Comparison of ENCODE assay signal across 13 mouse cellular contexts in genomic region chr4:138941966-138942365, GRCm38 (mm10). TPM values are rescaled to one million over a fixed set of nuclear protein-coding genes. Genes with fewer than 3 reads are reported as not detected.
DNase-seq lines count a peak whose midpoint lies in the region; ATAC-seq and TF ChIP-seq lines count a peak whose summit lies in the region.
"Had no signal": no experiment of that assay in that cellular context is flagged by ENCODE, and none has a peak within 500 bp of the region (broad histone marks: within the 10 kb centered on the region; RNA-seq: fewer than 3 reads in every experiment).

No protein-coding gene starts in this region.

- H3K9ac ChIP-seq in kidney, postnatal 0 days (ENCODE audit: low read depth, low read length): no peak overlapping the region
- H3K9ac ChIP-seq in limb, embryonic 13.5 days: no peak overlapping the region

- TF ChIP-seq CTCF in kidney, postnatal 0 days (IDR thresholded peaks at IDR 0.05; ENCODE audit: low read depth): no peak
- no peak for TF ChIP-seq CTCF in small intestine, adult 2 months (IDR thresholded peaks at IDR 0.05; ENCODE audit: extremely low read depth, insufficient read length, insufficient replicate concordance, low read depth, low read length)

- no peaks in the 10 kb centered on the region for H3K36me3 ChIP-seq in kidney, postnatal 0 days (ENCODE audit: insufficient read depth, low read length)
- H3K36me3 ChIP-seq in limb, embryonic 13.5 days: no peaks in the 10 kb centered on the region
- H3K36me3 ChIP-seq in small intestine, adult 2 months (ENCODE audit: control insufficient read depth, insufficient read depth, low read length): no peaks in the 10 kb centered on the region

- peak; percentile 49 for DNase-seq in kidney, postnatal 0 days (ENCODE audit: low spot score)
- no peak for DNase-seq in kidney, adult 9 months
- DNase-seq in fibroblast of lung, adult 2 months (ENCODE audit: low read depth): peak; percentile 61
- DNase-seq in layer of hippocampus, adult 9-10 months (ENCODE audit: low spot score): no peak
- no peak for DNase-seq in left cerebral cortex, postnatal 25 days (ENCODE audit: low spot score in 2 of 2)
- DNase-seq in layer of hippocampus, adult 8-10 months (ENCODE audit: low spot score in 2 of 2): no peak
- DNase-seq: gastrocnemius, postnatal 10 days had no signal

- 12% methylated on average over 6 of the region's 6 CpGs for WGBS in kidney, postnatal 0 days
- 14% methylated on average over 6 of the region's 6 CpGs for WGBS in limb, embryonic 13.5 days
- 14% methylated on average over 6 of the region's 6 CpGs for WGBS in small intestine, adult 2 months

- no peak for TF ChIP-seq POLR2A in small intestine, adult 2 months (IDR thresholded peaks at IDR 0.05; ENCODE audit: low read depth, low read length)

- H3K4me2 ChIP-seq in kidney, postnatal 0 days (ENCODE audit: low read length): no peak overlapping the region
- H3K4me2 ChIP-seq in limb, embryonic 13.5 days (replicated peaks): peak overlapping the region; percentile 37

- no peaks in the 10 kb centered on the region for H3K27me3 ChIP-seq in kidney, postnatal 0 days (ENCODE audit: insufficient read depth, low read length)
- H3K27me3 ChIP-seq in limb, embryonic 13.5 days: no peaks in the 10 kb centered on the region
- no peaks in the 10 kb centered on the region for H3K27me3 ChIP-seq in small intestine, adult 2 months (ENCODE audit: control insufficient read depth, insufficient read depth, low read length)

- H3K9me3 ChIP-seq in kidney, postnatal 0 days (replicated peaks; ENCODE audit: low read length): no peaks in the 10 kb centered on the region
- no peaks in the 10 kb centered on the region for H3K9me3 ChIP-seq in limb, embryonic 13.5 days

- ATAC-seq in kidney, postnatal 0 days (replicated peaks; ENCODE audit: low FRiP score, low read depth): no peak
- peak; percentile 76 for ATAC-seq in limb, embryonic 13.5 days (ENCODE audit: low FRiP score, low read depth)

- no peak overlapping the region for H3K4me3 ChIP-seq in kidney, postnatal 0 days (replicated peaks; ENCODE audit: low read depth, low read length)
- no peak overlapping the region for H3K4me3 ChIP-seq in limb, embryonic 13.5 days
- H3K4me3 ChIP-seq in small intestine, adult 2 months (ENCODE audit: low read depth, low read length): no peak overlapping the region
- H3K4me3 ChIP-seq: erythroblast, embryonic 14.5 days had no signal

- intact Hi-C loops in left cerebral cortex, postnatal 25 days (cut with DNase I): no loop called here

- H3K27ac ChIP-seq in kidney, postnatal 0 days: peak overlapping the region; percentile 79
- peak overlapping the region; percentile 72 for H3K27ac ChIP-seq in limb, embryonic 13.5 days
- H3K27ac ChIP-seq in small intestine, adult 2 months (ENCODE audit: insufficient read depth, low read depth, low read length): peak overlapping the region; percentile 90

- peaks cover 19% of the 10 kb centered on the region; the same call in 1 of the 2 replicates for H3K4me1 ChIP-seq in kidney, postnatal 0 days (replicated peaks; ENCODE audit: insufficient read depth, low read length)
- peaks cover 21% of the 10 kb centered on the region for H3K4me1 ChIP-seq in limb, embryonic 13.5 days
- H3K4me1 ChIP-seq in small intestine, adult 2 months (ENCODE audit: control insufficient read depth, insufficient read depth, insufficient read length, low read length): peaks cover 36% of the 10 kb centered on the region

RNA-seq across cellular contexts. Expression of gene Rnf186, which starts 24.9 kb away (rescaled TPM):
- polyA plus RNA-seq in kidney, postnatal 0 days (2015; fragmentation: Nextera tagmentation; extraction: Ambion mirVana): 15.9 and 17.7 TPM in 2 replicates
- 0.27 and 0.45 TPM in 2 replicates for polyA plus RNA-seq in limb, embryonic 13.5 days (2015; fragmentation: Nextera tagmentation; extraction: Ambion mirVana)
- polyA plus RNA-seq in small intestine, adult 2 months (2012; rRNA removed): 309 and 461 TPM in 2 replicates
- total RNA-seq in left cerebral cortex, postnatal 25 days (2021): not detected
- not detected for total RNA-seq in layer of hippocampus, adult 8-10 months (2022)
- total RNA-seq: gastrocnemius, postnatal 10 days; left cerebral cortex, postnatal 14 days; megakaryocyte, adult 5-6 weeks had no signal
- polyA plus RNA-seq: erythroblast, embryonic 14.5 days; heart, embryonic 14.5 days had no signal

RNA-seq across cellular contexts. Expression of gene Otud3, which starts 28.2 kb away (rescaled TPM):
- polyA plus RNA-seq in kidney, postnatal 0 days (2015; fragmentation: Nextera tagmentation; extraction: Ambion mirVana): 3.1 and 3.5 TPM in 2 replicates
- polyA plus RNA-seq in limb, embryonic 13.5 days (2015; fragmentation: Nextera tagmentation; extraction: Ambion mirVana): 2.9 and 3.1 TPM in 2 replicates
- 7.4 and 10.3 TPM in 2 replicates for polyA plus RNA-seq in small intestine, adult 2 months (2012; rRNA removed)
- total RNA-seq in left cerebral cortex, postnatal 25 days (2021): 10 to 100 TPM; 19.2 to 21.6 TPM
- 10 to 100 TPM; 10.2 to 13.0 (median 12.3) TPM for total RNA-seq in layer of hippocampus, adult 8-10 months (2022)

RNA-seq across cellular contexts. Expression of gene Tmco4, which starts 30.7 kb away (rescaled TPM):
- 10.2 and 10.8 TPM in 2 replicates for polyA plus RNA-seq in kidney, postnatal 0 days (2015; fragmentation: Nextera tagmentation; extraction: Ambion mirVana)
- 3.4 and 3.7 TPM in 2 replicates for polyA plus RNA-seq in limb, embryonic 13.5 days (2015; fragmentation: Nextera tagmentation; extraction: Ambion mirVana)
- 23.2 and 34.2 TPM in 2 replicates for polyA plus RNA-seq in small intestine, adult 2 months (2012; rRNA removed)
- total RNA-seq in left cerebral cortex, postnatal 25 days (2021): 1 to 10 TPM; 2.2 to 3.7 TPM
- total RNA-seq in layer of hippocampus, adult 8-10 months (2022): 1 to 10 TPM; 2.3 to 5.4 (median 4.1) TPM

Comparison
In these comparisons a context has a peak if more than half of its experiments do, and no peak if none do; other contexts are left out.
1. DNase-seq: peak in kidney, postnatal 0 days (single experiment) and fibroblast of lung, adult 2 months (single experiment); none in kidney, adult 9 months (single experiment), layer of hippocampus, adult 9-10 months (single experiment), left cerebral cortex, postnatal 25 days (0 of 2) and layer of hippocampus, adult 8-10 months (0 of 2).
2. RNA of gene Rnf186, which starts 24.9 kb away (polyA plus RNA-seq): 309 to 461 TPM in small intestine, adult 2 months; 15.9 to 17.7 TPM in kidney, postnatal 0 days and 0.27 to 0.45 TPM in limb, embryonic 13.5 days; every median in the first group is over 10 times any median in the second.
3. Peak in every context shown above with its lines, with median percentiles within 50 percentile points of each other: H3K27ac ChIP-seq.